Mouse (Mus musculus) lung, adult 2 months (tissue): ENCODE measurements at regions not wholly inside any gene's neighbourhood (a gene's known extent, or its start where the extent isn't known, plus 50 kb on each side); places are given as distances from the start of the nearest gene placed in this dataset.
A peak's percentile ranks its signal among the peaks of the same experiment; 100 is the strongest.

Experiments used
- CTCF ChIP-seq: fragments of 200-500 bp; IDR thresholded peaks from 2 replicates; pipeline ENCODE4 v1.5.1; 2011; ENCODE audit warnings: mild to moderate bottlenecking, low read length, control low read depth; ENCODE audit not compliant: insufficient read depth
- POLR2A ChIP-seq: fragments of 200-500 bp; IDR thresholded peaks from 2 replicates; pipeline ENCODE4 v1.6.1; 2011; ENCODE audit warnings: low read depth, mild to moderate bottlenecking, control low read depth, low read length, borderline replicate concordance; ENCODE audit errors: extremely low read depth

DNA sequence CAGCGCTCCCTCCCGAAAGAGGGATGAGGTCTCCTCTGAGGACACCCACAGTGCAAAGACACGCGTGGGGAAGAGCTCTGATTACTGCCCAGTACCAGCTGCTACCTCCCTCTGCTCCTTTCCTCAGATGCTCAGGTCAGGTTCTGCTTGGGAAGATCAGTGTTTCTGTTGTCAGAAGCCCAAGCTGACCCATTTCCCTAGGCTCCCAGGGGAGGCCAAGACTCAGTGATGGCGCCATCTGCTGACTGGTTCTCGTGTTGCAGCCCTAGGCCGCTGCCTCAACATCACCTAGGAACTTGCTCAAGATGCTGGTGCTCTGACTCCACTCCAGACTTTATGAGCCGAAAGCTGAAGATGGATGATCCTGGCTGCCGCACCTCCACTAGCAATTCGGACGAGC lies 52.4 kb upstream of the Gramd1b start:
- TF ChIP-seq POLR2A, result no peak
- peak; percentile 79 for TF ChIP-seq CTCF
